Mouse (Mus musculus): ENCODE results near the gene Spn.
A peak's percentile ranks its signal among the peaks of the same experiment; 100 is the strongest.

The Spn gene

DNA sequence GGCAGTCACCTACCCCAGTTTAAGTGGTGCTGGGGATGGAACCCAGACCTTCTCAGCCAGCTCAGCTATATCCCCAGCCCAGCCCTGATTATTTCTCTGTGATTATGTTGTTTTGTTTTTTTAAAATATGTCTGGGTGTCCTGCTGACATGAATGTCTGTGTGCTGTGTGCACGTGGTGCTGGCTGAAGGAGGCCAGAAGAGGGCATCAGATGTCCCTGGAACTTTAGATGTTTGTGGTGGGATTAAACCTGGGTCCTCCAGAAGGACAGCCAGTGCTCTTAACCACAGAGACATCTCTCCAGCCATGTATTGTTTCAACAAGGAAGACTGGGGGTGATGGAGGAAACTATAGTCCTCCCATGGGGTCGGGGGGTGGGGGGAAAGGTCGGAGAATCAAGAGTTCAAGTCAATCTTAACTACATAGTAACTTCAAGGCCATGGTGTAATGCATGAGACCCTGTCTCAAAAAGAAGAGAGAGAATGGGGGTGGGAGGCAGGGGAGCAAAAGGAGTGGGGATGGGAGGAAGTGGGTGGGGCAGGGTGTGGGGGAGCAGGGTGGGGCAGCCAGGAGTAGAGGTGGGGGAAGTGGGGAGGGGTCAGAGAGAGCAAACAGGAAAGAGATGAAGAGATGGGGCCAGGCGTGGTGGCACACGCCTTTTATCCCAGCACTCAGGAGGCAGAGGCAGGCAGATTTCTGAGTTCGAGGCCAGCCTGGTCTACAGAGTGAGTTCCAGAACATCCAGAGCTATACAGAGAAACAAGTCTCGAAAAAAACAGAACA is 3.2 kb upstream of the Spn start:
- peak; percentile 61 for DNase-seq (ENCODE audit: low read depth, low spot score)

DNA sequence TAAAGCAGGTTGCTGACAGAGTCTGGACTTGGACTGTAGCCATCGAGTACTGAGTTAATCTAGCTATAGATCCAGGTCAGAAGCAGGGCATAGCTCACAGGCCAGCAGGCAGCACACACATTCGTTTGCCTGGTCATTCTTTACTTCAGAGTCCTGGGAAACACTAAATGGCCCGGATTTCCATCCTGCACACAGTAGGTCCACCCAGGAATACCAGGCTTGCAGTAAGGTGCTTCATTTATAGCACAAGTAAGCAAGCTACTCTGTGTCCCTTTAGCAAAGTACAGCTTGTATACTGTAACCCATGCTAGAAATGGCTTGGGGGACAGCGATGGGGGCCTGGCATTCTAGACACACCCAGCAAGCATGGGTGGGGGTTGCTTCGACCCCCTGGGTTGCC is 1.9 kb upstream of the Spn start:
- DNase-seq (ENCODE audit: low read depth, low spot score), result no peak

DNA sequence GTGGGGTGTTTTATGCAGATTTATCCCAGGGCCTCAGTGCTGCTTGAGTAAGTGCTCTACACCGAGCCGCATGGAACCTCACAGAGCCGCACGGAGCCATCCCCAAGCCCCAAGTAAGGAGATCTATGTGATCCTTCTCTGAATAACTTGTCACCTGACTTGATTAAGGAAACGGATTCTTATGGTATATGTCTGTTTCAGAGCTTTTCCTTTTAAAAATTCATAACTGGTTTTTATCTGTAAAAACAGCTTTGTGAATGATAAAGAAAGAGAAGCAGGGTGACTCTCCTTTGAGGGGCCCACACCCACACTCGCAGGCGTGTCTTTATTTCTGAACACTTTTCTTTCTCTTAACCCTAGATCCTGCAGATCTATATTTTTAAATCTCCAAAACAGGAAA is 1.5 kb upstream of the Spn start:
- DNase-seq (ENCODE audit: low read depth, low spot score), result no peak

DNA sequence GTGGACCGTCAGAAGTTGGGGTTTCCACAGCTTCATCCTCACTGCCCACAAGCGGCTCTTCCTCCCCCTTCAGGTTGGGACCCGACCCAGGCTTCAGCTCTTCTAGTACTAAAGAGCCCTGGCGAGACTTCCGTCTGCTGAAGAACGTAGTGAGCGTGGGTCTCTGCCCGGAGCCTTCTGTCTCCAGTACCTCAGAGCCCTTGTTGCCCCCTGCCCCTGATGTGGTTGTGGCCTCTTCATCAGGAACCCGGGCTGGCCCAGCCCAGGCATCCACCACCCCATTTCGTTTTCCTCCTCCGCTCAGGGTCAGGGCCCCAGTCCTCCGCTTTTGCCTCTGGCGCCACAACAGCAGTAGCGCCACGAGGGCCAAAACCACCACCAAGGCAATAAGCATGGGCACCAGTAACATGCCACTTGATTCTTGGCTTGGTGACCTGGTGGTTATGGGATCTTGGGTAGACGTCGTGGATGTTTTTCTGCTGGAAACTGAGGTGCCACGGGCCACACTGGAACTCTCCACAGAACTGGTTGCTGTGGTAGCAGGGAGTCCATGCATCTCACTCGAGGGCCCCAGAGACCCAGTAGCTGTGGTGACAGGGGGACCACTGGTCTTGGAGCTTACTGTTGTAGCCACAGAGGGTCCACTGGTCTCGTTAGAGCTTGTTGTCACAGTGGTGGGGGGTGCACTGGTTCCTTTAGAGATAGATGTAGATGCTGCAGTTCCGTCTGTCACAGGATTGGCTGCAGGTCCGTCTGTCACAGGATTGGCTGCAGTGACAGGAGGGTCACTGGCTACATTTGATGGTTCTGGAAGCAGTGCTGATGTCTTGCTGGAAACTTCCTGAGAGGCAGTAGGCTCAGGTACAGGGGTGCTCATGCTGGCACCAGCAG is 1.2 kb downstream of the Spn start:
- peak; percentile 59 for DNase-seq (ENCODE audit: low read depth, low spot score)

DNA sequence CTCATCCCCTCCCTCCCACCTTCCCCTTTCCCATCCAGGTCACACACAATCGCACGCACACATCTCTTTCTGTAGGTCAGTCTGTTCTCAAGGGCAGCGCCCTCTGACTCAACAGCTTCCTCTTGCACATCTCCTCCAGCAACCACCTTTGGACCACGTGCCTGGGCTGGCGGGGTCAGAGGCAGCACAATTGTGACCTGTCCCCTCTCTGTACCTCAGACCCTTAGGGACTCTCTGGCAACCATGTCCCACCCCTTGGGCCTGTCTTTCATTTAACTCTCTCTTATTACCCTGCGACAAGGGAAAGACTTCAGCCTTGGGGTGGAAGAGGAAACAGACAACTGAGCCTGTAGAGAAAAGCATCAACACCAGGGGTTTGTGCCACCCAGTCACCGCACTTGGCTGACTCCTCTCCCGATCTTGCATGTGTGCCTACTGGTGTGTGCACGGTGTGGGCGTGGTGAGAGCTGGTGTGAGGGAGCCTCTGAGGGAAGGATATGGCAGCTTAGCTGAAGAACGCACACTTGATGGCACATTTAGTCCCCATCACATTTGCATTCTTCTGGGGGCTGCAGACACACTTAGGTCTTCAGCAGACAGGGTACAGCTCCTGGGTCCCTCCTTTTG is 2.7 kb downstream of the Spn start:
- DNase-seq (ENCODE audit: low read depth, low spot score), result peak; percentile 66

DNA sequence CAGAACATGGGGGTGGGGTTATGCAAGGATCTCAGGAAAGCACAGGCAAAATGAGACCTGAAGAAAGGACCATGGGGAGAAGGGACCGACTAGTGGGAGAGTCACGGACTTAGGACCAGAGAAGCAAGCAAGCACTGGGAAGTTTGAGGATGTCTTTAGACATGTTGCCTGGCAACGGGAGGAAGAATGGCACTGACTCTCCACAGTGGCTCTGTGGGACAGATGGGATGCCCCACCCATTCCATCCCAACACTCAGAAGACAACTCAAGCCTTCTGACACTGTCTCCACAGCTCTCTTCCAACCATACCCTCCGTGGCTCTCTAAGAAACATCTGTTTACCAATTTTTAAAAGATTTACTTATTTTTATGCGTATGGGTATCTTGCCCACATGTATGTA is 4.5 kb downstream of the Spn start:
- no peak for DNase-seq (ENCODE audit: low read depth, low spot score)

DNA sequence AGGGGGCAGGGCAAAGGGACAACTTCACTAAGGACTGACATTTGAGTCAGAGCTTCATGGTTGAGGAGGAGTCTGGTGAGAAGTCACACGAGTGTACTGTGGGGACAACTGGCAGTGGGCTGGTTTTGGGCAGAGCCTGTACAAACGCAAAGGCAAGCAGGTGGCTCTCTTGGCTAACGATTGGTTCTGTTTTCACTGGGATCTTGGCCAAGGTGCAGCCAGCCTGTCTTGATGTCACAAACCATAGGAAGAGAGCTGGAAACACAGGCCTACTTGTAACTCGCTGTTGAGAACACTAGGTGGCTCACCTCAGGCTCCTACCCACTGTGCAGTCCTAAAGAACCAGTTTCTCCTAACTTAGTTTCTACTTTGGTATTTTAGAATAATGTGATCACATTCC is 8.0 kb downstream of the Spn start:
- peak; percentile 63 for DNase-seq (ENCODE audit: low read depth, low spot score)

DNA sequence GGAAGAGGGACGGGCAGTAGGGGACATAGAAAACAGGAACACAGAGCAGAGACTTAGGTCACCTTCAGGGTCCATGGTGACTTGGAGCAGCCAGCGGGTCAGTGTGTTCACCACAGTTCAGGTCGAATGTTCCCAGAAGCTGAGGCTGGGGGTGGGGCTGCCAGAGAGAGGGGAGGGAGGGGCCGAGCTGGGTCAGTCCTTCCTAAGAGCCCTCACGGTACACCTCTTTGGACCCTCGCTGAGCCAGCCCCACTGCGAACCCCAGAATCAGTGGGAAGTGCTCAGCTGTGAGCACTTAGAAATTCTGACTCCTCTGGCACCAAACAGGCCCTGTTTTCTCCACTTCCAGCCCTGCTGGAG is 15.7 kb downstream of the Spn start, which contains the start of gene Qprt:
Gene Qprt, minus strand, starts transcription at position 316 of the 360 bp plus-strand sequence.
- DNase-seq (ENCODE audit: low read depth, low spot score), result no peak

DNA sequence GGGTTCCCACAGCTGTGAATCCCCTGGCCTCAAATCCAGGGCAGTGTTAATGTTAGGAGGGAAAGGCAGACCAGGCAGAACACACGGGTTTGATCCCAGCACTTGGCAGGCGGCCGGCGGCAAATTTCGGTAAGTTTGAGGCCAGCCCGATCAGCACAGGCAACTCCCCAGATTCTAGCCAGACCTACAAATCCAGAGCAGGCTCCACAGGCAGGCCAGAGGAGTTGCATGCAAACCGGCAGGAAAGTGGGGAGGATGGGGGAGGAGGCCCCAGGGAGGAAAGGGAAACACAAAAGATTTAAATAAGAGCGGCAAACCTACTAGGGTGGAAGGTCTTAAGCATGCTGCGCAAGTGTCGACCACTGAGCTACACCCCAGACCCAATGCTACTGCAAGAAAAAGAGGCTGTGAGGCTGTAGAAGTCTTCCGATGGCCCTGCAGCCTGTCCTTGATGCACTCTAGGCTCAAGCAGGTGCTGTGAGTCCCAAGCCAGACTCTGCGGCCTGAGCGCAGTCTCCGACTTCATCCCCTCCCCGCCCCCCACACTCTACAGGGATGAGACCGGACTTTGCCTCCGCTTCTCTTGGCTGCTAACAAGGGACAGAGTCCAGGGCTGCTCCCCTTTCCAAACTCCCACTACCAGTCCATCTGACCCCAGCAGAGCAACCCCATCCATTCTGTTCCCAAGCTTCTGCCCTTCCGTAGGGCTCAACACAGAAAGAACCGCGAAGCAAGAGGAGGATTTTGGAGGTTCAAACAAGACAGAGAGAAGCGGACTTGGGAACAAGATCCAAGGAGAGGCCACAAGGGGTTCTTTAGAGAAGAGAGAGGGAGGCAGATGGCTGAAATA is 16.3 kb downstream of the Spn start:
- no peak for DNase-seq (ENCODE audit: low read depth, low spot score)

DNA sequence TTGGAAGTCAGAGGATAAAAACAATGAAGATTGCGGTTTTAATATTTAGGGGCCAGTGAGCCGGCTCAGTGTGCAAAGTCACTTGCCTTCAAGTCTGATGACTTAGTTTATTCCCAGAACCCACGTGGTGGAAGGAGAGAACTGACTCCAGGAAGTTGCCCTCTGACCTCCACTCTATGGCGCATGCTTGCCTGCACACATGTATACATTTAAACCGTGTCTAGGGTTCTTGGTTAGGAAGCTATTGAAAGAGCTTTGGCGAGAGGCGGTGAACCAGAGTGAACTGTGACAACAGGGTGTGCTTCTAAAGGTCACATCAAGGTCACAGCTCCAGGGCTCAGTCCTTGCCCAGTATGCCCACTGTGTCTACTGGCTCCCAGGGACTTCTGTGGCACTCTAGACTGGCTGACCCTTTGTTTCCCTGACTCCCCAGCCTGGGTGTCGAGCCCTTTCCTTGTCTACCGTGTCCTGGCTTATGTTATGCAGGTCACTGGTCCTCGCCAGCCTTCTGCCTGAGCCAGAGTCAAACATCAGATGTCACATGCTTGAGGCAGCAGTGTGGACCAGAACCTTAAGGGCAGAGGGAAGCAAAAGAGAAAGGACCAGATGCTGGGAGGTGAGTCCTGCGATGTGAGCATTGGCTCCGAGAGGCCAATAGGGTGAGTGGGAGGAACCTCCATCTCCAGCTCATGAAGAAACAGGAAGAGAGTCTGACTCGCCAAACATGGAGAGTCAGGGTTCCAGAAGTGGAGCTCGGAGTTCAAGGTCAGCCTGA is 18.8 kb downstream of the Spn start:
- no peak for DNase-seq (ENCODE audit: low read depth, low spot score)

DNA sequence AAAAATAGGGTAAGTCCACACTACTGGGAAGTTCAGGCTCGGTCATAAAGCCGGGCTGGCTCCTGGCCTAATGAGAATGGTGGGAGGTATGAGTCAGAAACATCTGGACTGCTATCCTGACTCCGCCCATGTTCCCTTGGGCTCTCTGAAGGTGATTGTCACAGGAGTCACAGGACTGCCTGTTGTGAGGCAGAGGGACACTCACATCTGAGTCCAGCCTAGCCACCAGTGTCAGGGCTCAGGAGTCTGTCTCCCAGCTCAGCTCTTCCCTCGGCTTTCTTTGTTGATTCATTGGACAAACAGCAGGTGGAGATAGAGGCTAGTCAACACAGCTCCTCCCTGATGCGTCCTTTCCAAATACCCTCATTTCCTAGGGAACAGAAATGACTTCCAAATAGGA is 19.7 kb downstream of the Spn start:
- no peak for DNase-seq (ENCODE audit: low read depth, low spot score)

DNA sequence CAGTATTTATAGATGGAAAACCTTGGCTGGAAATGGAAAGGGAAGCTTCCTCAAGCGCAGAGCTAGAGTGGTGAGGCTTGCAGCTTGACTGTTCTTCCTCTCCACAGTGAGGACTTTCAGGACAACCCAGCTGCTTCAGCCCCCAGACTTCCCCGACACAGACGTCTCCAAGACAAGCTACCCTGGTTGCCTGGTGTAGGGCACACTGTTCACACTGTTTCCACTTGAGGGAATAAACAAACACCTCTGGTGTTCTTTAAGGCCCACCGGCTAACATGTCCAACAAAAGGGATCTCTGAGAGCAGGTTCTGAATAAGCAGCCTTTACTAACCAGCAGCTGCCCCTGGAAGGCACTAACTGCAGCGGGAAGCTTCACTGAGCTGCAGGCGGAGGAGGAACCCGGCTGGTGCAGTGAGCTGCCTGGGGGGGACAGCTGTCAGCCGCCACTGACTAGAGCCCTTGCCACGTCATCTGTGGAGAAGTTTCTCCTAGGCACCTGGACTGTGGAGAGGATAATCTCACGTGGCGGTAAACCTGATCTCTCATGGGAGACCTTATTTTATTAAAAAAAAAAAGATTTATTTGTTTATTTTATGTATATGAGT is 21.2 kb downstream of the Spn start:
- no peak for DNase-seq (ENCODE audit: low read depth, low spot score)

DNA sequence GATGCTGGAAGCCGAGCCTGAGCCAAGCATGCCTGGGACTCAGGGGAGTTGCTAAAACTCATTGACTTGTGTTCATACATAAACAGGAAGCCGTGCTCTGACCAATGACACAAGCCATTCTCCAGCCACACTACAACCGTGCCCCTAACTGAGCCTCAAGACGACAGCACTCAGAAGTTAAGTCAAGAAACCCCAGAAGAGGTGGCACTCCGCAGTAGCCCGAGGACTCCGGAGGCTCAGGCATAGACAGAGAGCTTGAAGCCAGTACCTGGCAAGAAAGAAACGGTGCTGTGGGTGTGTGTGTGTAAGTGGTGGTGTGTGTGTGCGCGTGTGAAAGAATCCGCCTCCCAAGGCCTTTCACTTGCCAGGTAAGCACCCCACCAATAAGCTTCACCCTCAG is 22.7 kb downstream of the Spn start:
- DNase-seq (ENCODE audit: low read depth, low spot score), result no peak

DNA sequence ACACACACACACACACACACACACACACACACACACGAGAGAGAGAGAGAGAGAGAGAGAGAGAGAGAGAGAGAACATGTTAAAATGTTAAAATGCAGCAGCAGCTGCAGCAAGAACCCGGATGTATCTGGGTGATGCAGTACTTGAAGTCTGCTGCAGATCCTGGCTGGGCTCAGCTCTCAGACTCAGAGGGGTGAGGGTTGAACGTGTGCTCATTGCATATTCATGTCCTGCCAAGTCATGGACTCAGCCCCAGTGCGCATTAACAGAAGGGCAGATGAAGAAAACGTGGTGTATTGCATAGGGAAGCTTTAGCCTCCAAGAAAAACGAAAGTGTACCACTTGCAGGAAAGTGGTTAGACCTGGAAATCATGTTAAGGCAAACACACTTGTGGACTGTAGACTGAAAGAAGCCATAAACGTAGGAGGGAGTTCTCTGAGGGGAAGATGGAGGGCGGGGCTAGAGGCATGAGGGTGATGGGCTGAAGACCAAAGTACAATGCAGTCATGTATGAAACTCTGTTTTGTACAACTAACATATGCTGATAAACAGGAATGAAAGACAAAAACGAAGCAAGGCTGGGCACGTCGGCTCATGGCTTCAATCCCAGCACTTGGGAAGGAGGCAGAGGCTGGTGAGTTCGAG is 23.9 kb downstream of the Spn start:
- peak; percentile 85 for DNase-seq (ENCODE audit: low read depth, low spot score)

DNA sequence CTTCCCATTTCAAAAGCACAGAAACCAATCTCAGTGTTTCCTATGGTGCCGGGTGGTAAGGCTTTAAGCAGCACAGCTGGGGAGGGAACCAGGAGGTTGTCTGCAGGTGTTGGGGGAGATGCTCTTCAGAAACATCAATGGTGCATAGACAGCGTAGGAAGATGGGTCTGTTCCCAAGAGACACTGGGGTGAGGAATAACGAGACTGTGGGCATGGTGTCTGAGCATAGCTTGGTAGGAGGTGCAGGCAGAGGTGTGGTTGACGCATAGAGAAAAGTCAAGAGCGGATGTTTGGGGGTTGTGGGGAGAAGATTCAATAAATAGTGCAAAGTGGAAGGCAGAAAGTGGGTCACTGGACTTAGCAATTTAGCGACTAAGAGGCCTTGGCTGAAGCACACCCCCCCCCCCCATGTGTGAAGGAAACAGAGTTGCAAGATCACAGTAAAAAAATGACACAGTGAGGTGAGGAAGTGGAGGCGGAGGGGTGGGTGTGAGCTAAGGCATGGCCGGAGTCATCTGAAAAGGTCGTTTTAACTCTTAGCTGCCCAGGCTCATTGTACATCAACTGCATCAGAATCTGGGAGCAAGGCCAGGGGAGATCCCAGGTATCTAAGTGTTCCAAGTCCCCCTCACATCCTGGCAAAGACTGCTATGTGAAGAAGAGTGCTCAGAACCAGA is 24.6 kb downstream of the Spn start:
- peak; percentile 86 for DNase-seq (ENCODE audit: low read depth, low spot score)

DNA sequence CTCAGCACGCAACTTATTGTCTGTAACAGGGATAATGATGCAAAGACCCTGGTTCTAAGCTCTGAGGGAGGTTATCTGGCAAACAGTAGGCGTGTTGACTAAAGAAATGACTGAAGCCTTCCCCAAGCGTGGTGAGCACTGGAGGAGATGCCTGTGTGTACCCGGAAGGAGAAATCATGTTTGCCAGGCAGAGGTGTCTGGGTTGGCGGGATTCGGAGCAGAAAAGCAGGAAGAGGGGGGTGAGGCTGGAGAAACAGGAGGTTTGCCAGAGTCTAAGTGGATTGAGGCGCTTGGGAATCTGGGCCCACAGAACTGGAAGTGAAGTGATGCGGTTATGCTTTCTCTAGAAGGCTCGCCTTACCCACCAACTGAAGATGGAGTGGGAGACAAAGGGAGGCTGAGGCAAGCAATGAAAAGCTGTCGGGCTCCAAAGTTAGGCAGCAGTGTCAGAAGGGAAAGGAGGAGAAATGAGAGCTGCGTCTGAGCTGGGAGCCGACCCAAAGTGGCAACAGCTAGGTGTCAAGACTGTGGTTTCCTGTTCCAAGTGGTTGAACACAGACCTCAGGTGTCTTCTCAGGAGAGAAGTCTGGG is 25.3 kb downstream of the Spn start:
- DNase-seq (ENCODE audit: low read depth, low spot score), result peak; percentile 76

DNA sequence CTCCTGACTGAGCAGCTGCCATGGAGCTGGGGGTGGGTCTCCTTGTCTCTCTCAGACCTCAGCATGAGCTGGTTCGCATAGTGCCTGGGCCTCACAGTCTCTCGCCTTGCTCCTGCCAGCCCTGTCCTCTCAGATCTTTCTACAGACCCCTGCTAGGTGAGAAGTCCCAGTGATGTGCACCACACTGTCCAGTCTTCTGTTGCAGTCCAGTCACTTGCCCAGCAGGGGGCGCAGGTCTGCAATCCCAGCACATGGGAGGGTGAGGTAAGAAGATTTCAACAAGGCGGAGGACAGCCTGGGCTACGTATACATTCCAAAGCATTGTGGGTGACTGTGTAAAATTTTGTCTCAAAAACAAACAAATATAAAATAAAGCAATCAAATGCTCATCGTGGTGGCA is 26.2 kb downstream of the Spn start:
- peak; percentile 83 for DNase-seq (ENCODE audit: low read depth, low spot score)

DNA sequence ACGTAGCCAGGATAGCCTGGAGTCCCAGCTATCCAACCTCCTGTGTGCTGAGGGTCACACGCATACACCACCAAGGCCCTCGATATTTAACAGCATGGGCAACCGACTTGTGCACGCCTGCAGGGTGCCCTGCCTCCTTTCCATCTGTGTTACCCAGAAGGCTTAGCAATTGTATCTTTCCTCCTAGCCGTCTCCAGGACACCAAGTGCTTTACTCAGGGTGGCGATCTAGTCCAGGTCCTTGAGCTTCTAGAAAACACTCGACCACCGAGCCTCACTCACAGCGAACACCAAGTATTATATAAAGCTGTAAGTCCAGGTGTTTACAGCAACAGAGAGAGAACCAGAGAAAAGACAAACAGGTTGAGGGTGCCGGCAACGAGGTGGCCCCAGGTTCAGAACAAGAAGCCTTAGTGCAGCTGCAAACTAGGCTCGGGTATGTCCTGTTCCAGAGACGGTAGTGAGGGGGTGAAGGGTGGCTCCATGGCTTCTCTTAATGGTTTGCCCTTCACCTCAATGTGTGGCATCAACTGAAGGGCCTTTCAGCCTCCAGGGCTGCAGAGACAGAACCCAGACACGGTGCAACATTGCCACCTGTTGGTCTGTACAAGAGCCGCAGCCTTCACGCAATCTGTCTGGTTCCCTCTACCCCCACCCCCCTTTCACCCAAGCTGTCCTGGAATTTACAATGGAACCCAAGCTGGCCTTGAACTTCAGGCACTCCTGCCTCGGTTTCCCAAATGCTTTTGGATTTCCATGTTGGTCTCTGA is 27.2 kb downstream of the Spn start:
- DNase-seq (ENCODE audit: low read depth, low spot score), result peak; percentile 79
